Mouse (Mus musculus): ENCODE measurements around the gene Olfr319.
"Not testable (repeated sequence)": the region's sequence is repeated elsewhere in the genome, so short reads cannot be mapped to it uniquely, and the experiment has no call there.

Olfr319 gene

DNA sequence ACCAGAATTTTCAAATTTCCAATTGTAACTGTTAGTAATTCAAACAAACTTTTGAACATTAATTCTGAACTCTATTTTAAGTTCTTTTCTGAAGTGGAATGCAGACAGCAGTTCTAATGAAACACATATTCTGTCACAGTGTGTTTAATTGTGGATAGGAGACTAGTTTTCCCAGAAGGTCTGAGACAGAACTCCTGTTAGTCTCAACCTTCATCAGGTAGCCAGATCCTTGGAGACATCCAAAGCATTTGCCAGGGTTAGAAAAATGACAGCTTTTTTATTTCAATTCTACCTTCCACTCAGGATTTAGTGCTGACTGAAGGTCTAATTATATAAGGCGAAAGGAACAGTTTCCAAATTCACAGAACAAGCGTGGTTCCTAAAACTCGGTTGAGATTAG is at the start of gene Olfr319:
Olfr319 (plus strand) TSS at position 301 of the 400 bp plus-strand sequence.
- in situ Hi-C loops (cut with MboI, MseI), result no loop called here

GRCm38 (mm10) chr11:58655151-58655550 is 43.8 kb upstream of the Olfr319 start:
- in situ Hi-C loops (cut with MboI, MseI), result loop anchor here (10.0 kb wide), 1 partner anchor 1230 kb away; no protein-coding TSS in a partner anchor

DNA sequence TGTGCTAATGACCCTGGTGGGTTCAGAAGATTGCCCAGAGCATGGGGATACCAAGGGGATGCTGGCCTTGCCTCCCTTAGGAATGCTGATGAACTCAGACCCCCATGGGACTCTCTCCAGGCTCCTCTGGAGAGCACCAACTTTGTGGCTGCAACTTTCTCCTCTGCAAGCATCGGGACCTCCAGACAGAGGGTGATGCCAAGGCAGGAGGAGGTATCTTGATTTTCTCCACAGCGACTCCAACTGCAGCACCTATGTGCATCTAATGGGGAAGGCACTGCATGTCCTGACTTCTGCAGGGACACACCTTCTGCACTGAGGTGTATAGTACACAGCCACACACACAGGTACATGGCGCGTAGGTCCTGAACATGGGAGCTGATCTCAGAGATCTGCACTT is 40.4 kb upstream of the Olfr319 start, which contains the start of gene Olfr322:
Olfr322 (plus strand) TSS at position 187 of the 400 bp plus-strand sequence.
- in situ Hi-C loops (cut with MboI, MseI), result loop anchor here (10.0 kb wide), 1 partner anchor 1234 kb away; no protein-coding TSS in a partner anchor

DNA sequence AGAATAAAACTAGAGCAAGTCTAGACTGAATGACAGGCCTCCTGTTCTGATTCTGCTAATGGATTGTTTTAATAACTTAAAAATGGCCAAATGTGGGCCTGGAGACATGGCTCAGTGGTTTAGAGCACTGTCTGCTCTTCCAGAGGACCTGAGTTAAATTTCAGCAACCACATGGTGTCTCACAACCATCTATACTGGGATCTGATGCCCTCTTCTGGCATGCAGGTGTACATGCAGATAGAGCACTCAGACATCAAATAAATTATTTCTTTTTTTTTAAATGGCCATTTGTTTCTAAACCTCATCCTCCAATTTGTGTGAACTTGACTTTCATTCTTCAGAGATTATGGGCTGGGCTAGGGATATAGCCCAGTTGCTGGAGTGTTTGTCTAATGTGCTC is 29.7 kb upstream of the Olfr319 start:
- in situ Hi-C loops (cut with MboI, MseI), result no loop called here

DNA sequence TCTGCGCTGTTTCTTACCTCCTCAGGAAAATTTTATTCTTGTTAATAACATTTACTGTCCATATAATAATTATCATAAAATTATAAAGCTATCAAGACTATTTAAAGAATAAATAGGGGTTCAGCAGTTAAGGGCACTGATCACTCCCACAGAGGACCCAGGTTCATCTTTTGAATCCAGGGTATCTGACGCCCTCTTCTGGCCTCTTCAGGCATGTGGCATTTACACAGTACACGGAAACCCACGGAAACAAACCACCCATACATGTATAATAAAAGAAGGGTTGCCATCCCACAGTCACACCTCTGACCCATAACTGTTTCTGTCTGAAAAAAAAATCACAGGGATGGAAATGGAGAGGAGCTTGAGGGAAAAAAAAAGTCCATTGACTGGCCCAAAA is 27.1 kb upstream of the Olfr319 start:
- in situ Hi-C loops (cut with MboI, MseI), result no loop called here

DNA sequence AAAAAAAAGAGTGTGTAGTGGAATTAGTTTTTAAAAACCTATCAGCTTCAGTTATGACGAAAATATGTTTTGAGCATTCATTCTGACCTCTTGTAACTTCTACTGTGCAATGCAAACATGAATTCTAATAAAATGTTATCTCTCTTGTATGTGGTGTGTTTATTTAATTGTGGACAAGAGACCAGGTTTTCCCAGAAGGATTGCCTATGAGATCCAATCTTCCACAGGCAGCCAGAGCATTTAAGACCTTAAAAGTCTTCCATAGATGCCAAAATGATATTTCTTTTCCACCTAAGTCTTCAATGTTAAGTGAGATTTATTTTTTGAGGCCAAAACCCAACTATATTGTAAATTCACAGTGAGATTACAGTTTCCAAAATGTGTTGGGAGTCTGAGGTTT is 18.2 kb upstream of the Olfr319 start, which contains the start of gene Olfr320:
Olfr320 (plus strand) TSS at position 301 of the 400 bp plus-strand sequence.
- in situ Hi-C loops (cut with MboI, MseI), result no loop called here

GRCm38 (mm10) chr11:58709086-58709485 is 10.1 kb downstream of the Olfr319 start:
- in situ Hi-C loops (cut with MboI, MseI), result no loop called here

DNA sequence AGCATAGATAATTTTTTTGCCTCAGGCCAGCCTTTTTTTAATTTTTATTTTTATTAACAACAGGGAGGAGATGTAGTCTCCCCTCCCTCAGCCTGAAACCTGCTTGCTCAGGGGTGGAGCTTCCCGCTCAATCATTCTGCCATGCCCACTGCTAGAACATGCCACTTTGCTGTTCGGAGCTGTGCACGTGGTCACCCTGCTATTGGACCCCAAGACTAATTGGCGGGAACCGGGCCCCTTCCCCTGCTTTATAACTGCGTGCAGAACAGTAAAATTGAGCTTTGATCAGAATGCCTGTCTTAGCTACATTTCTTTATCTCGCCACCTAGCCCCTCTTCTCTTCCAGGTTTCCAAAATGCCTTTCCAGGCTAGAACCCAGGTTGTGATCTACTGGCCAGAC is 18.8 kb downstream of the Olfr319 start:
- in situ Hi-C loops (cut with MboI, MseI), result not testable (repeated sequence)

GRCm38 (mm10) chr11:58719701-58720100 is 20.7 kb downstream of the Olfr319 start:
- in situ Hi-C loops (cut with MboI, MseI), result no loop called here

GRCm38 (mm10) chr11:58723914-58724313 is 25.0 kb downstream of the Olfr319 start, which contains the start of gene Olfr318:
TSS of gene Olfr318 (minus strand) at chr11:58724014.
- in situ Hi-C loops (cut with MboI, MseI), result no loop called here

GRCm38 (mm10) chr11:58727896-58728650 is 29.1 kb downstream of the Olfr319 start:
- in situ Hi-C loops (cut with MboI, MseI), result not testable (repeated sequence)

DNA sequence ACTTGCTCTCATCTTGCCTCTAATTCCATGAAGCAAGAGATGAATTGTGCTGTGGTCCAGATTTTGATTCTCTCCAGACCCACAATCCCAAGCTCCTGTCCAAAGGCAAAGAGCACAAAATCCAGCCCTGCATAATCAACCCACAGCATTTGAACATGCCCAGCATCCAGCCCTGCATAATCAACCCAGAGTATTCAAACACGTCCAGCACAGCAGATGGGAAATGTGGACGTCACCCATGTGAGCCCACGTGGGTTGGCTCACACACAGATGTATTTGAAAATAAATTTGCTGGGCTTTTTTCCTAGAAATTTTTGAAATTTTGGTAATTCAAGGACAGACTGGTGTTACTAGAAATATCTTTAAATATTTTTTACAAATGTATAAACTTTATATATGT is 34.4 kb downstream of the Olfr319 start:
- in situ Hi-C loops (cut with MboI, MseI), result no loop called here

DNA sequence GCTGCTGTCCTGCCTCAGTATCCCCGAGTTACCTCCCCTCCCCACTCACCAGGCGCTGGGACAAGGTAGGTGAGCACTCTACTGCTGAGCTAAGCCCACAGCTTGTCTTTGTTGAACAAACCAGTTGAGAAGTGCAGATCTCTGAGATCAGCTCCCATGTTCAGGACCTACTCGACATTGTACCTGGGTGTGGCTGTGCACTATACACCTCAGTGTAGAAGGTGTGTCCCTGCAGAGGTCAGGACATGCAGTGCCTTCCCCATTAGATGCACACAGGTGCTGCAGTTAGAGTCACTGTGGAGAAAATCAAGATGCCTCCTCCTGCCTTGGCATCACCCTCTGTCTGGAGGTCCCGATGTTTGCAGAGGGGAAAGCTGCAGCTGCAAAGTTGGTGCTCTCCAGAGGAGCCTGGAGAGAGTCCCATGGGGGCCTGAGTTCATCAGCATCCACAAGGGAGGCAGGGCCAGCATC is 39.9 kb downstream of the Olfr319 start, which contains the start of gene Olfr317:
Olfr317 (minus strand) TSS at position 421 of the 471 bp plus-strand sequence.
- in situ Hi-C loops (cut with MboI, MseI), result no loop called here

GRCm38 (mm10) chr11:58751096-58751495 is 52.1 kb downstream of the Olfr319 start:
- in situ Hi-C loops (cut with MboI, MseI), result not testable (repeated sequence)

GRCm38 (mm10) chr11:58752434-58752833 is 53.5 kb downstream of the Olfr319 start, which contains the start of gene Olfr316:
TSS of gene Olfr316 (plus strand) at chr11:58752734.
- in situ Hi-C loops (cut with MboI, MseI), result no loop called here

Data from T-helper 2 cell (primary cell).